Mouse (Mus musculus) forebrain, embryonic 11.5 days (tissue): ENCODE data around the gene Wbp11. TPM values are rescaled to one million over a fixed set of nuclear protein-coding genes. Genes with fewer than 3 reads are reported as not detected.
A peak's percentile ranks its signal among the peaks of the same experiment; 100 is the strongest.

Source experiments
- ATAC-seq: fragments of 200-750 bp; cut with Nextera tagmentation; replicated peaks from 2 replicates; pipeline ENCODE4 v1.8.0; 2017; ENCODE audit warnings: moderate TSS enrichment; ENCODE audit not compliant: low FRiP score
- DNase-seq: peaks from one replicate; pipeline ENCODE4 v3.0.0-alpha.2; 2017; ENCODE audit warnings: low spot score
- H3K27ac ChIP-seq: fragments of 300-500 bp; sonication (generic); 2 replicates; pipeline ENCODE4 v1.5.1; 2014; ENCODE audit warnings: low read depth, low read length
- H3K27me3 ChIP-seq: fragments of 300-500 bp; sonication (generic); 2 replicates; pipeline ENCODE4 v1.6.1; 2014; ENCODE audit warnings: mild to moderate bottlenecking, low read length, mixed read lengths; ENCODE audit not compliant: control insufficient read depth, insufficient read depth
- H3K36me3 ChIP-seq: fragments of 300-500 bp; sonication (generic); 2 replicates; pipeline ENCODE4 v1.6.1; 2014; ENCODE audit warnings: mild to moderate bottlenecking, low read length, moderate library complexity, mixed read lengths; ENCODE audit not compliant: control insufficient read depth, insufficient read depth
- H3K4me1 ChIP-seq: fragments of 300-500 bp; sonication (generic); replicated peaks from 2 replicates; pipeline ENCODE4 v1.6.1; 2014; ENCODE audit warnings: low read length, mixed read lengths; ENCODE audit not compliant: control insufficient read depth, insufficient read depth
- H3K4me2 ChIP-seq: fragments of 300-500 bp; sonication (generic); 2 replicates; pipeline ENCODE4 v1.6.1; 2014; ENCODE audit warnings: low read depth, mild to moderate bottlenecking, low read length, moderate library complexity, mixed read lengths; ENCODE audit not compliant: severe bottlenecking
- H3K4me3 ChIP-seq: fragments of 300-500 bp; sonication (generic); 2 replicates; pipeline ENCODE4 v1.5.1; 2014; ENCODE audit warnings: low read depth, low read length
- H3K9ac ChIP-seq: fragments of 300-500 bp; sonication (generic); 2 replicates; pipeline ENCODE4 v1.6.1; 2014; ENCODE audit warnings: low read length
- H3K9me3 ChIP-seq: fragments of 300-500 bp; sonication (generic); 2 replicates; pipeline ENCODE4 v1.6.1; 2016; ENCODE audit warnings: low read length, mixed read lengths; ENCODE audit not compliant: control insufficient read depth
- WGBS: fragments of 180-500 bp; shearing (Covaris S2); extraction: QIAGEN DNeasy Blood & Tissue Kit; methylation state at CpG from one replicate; pipeline ENCODE4 v1.1.7; 2014; 5-methylcytosine and 5-hydroxymethylcytosine counted together
- polyA plus RNA-seq: library from polyadenylated mRNA; unstranded; fragments of >200 nt; fragmentation: Nextera tagmentation; extraction: Ambion mirVana; gene quantifications from 2 replicates; pipeline ENCODE4 v1.2.1, GENCODE M21; 2014

The Wbp11 gene
- polyA plus RNA-seq, 1 experiment from 2014 or later: 191 TPM

DNA sequence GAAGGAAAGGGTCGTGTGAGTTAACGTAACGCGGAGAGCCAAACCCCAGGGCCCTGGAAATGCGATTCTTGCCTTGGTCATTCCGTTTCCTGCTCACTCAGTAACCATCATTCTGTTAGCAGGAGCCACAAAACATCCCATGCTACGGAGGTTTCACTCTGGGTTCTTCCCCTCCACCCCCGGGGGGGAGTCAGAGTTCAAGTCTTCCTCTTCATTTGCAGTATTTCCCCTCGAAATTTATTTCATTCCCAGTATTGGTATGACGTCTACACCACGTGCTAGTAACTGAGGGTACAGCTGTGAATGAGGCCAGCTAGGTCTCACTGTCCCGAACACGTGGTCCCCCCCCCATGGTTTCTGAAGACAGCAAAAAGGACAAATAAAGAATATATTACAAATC, 18.4 kb downstream of the Wbp11 start:
- H3K9ac ChIP-seq: no peak overlapping the region
- H3K4me3 ChIP-seq: no peak overlapping the region
- H3K27me3 ChIP-seq: no peaks in the 10 kb centered on the region
- H3K36me3 ChIP-seq: peaks cover 3% of the 10 kb centered on the region; the same call in 1 of the 2 replicates
- DNase-seq (no peak), ATAC-seq (no peak)
- no peak overlapping the region for H3K27ac ChIP-seq
- peaks cover 7% of the 10 kb centered on the region for H3K4me1 ChIP-seq
- 83% methylated on average over 13 of the region's 13 CpGs for WGBS
- H3K4me2 ChIP-seq: peak overlapping the region; percentile 85; the same call in 1 of the 2 replicates
- no peaks in the 10 kb centered on the region for H3K9me3 ChIP-seq

GRCm38 (mm10) chr6:136809077-136809476, 19.0 kb downstream of the Wbp11 start:
- H3K4me3 ChIP-seq: peak overlapping the region; percentile 73
- no peaks in the 10 kb centered on the region for H3K9me3 ChIP-seq
- H3K27ac ChIP-seq: no peak overlapping the region
- no peaks in the 10 kb centered on the region for H3K27me3 ChIP-seq
- no peaks in the 10 kb centered on the region; the same call in 1 of the 2 replicates for H3K36me3 ChIP-seq
- 36% methylated on average over 14 of the region's 14 CpGs for WGBS
- ATAC-seq (no peak), DNase-seq (no peak)
- peak overlapping the region; percentile 85 for H3K4me2 ChIP-seq
- peak overlapping the region; percentile 65 for H3K9ac ChIP-seq
- H3K4me1 ChIP-seq: peaks cover 7% of the 10 kb centered on the region

DNA sequence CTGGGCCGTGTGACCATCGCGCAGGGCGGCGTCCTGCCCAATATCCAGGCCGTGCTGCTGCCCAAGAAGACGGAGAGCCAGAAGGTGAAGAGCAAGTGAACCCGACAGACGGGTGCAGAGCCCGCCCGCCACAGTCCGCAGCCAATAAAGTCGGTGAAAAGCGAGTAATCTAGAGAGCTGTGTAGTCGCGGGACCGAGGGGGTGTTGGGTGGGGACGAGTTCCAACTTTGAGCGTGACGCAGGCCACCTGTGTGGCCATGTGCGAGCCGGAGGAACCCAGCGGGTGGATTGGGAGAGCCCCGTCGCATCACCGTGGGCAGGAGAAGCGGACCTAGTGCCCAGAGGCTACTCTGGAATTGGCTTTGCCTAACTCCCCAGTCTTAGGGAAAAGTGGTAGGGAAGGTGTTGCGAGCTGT, 19.4 kb downstream of the Wbp11 start:
- Histone ChIP-seq H3K27ac (no peak overlapping the region), H3K27me3 (no peaks in the 10 kb centered on the region), H3K36me3 (no peaks in the 10 kb centered on the region; the same call in 1 of the 2 replicates), H3K9me3 (no peaks in the 10 kb centered on the region), H3K4me3 (peak overlapping the region; percentile 73), H3K4me1 (peaks cover 7% of the 10 kb centered on the region), H3K9ac (peak overlapping the region; percentile 65), H3K4me2 (peak overlapping the region; percentile 85)
- WGBS: under 1% methylated on average over 28 of the region's 28 CpGs
- ATAC-seq: peak; percentile 8
- DNase-seq: peak; percentile 62

DNA sequence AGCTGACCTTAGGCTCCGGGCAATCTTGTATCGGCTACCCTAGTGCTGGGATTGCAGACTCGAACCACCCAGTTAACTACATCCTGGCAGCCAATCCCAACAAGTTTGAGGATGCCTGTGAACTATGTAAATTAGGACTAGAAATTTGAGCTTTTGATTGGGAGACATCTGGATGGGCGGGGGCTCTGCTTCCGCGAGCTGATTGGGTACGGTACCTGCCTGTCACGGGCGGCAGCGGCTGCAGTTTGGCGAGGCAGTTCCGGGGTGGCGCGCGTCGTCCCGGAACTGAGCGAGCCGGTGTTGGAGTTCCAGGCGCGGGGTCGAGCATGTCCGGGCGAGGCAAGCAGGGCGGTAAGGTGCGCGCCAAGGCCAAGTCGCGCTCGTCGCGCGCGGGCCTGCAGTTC, 20.0 kb downstream of the Wbp11 start, which contains the start of gene H2afj:
TSS of gene H2afj (plus strand) at position 231 of the 404 bp plus-strand sequence.
- ATAC-seq (peak; percentile 86), DNase-seq (peak; percentile 97)
- WGBS: 0% methylated on average over 34 of the region's 34 CpGs
- Histone ChIP-seq H3K27me3 (no peaks in the 10 kb centered on the region), H3K4me3 (peak within 1 kb of the TSS; percentile 73), H3K9ac (peak within 1 kb of the TSS; percentile 65), H3K9me3 (no peaks in the 10 kb centered on the region), H3K36me3 (no peaks in the 10 kb centered on the region; the same call in 1 of the 2 replicates), H3K4me2 (peak within 1 kb of the TSS; percentile 85), H3K4me1 (peaks cover 7% of the 10 kb centered on the region), H3K27ac (no peak within 1 kb of the TSS)

DNA sequence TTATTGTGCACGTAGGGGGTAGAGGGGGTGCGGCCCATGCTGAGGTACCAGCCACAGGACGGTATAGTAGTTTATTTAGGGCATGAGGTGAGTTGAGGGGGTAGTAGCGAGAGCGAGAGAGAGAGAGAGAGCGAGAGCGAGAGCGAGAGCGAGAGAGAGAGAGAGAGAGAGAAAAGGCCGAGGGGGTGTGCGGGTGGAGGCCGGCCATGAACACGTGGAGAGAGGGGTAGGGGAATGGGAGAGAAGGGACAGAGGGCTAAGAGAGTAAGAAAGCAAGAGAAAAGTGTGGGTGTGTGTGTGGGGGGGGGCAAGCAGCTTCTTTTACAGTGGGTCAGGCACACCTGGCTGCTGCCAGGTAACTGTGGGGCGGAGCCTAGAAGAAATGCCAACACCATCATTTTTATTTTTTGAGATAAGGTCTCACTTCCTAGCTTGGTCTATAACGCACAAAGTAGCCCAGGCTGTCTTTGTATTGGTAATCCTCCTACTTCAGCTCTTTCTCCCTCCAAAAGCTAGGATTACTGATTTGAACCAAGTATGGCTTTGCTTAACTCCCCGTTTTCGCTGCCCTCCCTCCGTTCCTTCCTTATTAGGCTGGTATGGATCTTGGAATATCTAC, 20.5 kb downstream of the Wbp11 start:
- Histone ChIP-seq H3K9me3 (no peaks in the 10 kb centered on the region), H3K27me3 (no peaks in the 10 kb centered on the region), H3K36me3 (no peaks in the 10 kb centered on the region; the same call in 1 of the 2 replicates), H3K27ac (no peak overlapping the region), H3K9ac (peak overlapping the region; percentile 16; the same call in 1 of the 2 replicates), H3K4me3 (peak overlapping the region; percentile 73), H3K4me1 (peaks cover 7% of the 10 kb centered on the region), H3K4me2 (peak overlapping the region; percentile 85)
- DNase-seq (no peak), ATAC-seq (peak; percentile 0; the same call in 1 of the 2 replicates)
- WGBS: 29% methylated on average over 18 of the region's 18 CpGs

DNA sequence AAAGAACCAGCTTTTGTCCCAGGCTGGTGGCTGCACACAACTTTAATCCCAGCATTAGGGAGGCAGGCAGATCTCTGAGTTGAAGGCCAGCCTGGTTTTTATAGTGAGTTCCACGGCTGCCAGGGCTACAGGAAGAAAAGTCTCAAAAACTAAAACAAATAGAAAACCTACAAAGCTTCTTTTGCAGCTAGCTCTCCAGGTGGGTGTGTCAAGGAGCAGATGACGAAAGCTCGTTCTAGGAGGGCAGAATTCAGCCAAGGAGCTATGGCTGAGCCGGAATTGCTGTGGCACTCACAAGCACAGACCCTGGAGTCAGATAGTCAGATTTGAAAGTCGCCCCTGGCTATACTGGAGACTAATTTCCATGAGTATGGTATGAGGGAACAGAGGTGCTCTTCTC, 21.2 kb downstream of the Wbp11 start:
- WGBS: 72% methylated on average over 5 of the region's 5 CpGs
- Histone ChIP-seq H3K27me3 (no peaks in the 10 kb centered on the region), H3K4me2 (no peak overlapping the region; the same call in 1 of the 2 replicates), H3K9me3 (no peaks in the 10 kb centered on the region), H3K4me3 (no peak overlapping the region), H3K36me3 (no peaks in the 10 kb centered on the region; the same call in 1 of the 2 replicates), H3K9ac (no peak overlapping the region), H3K4me1 (peaks cover 7% of the 10 kb centered on the region), H3K27ac (no peak overlapping the region)
- ATAC-seq (no peak), DNase-seq (no peak)

- ATAC-seq: no peak
Observed at GRCm38 (mm10) chr6:136805409-136805775, 22.6 kb downstream of the Wbp11 start.

DNA sequence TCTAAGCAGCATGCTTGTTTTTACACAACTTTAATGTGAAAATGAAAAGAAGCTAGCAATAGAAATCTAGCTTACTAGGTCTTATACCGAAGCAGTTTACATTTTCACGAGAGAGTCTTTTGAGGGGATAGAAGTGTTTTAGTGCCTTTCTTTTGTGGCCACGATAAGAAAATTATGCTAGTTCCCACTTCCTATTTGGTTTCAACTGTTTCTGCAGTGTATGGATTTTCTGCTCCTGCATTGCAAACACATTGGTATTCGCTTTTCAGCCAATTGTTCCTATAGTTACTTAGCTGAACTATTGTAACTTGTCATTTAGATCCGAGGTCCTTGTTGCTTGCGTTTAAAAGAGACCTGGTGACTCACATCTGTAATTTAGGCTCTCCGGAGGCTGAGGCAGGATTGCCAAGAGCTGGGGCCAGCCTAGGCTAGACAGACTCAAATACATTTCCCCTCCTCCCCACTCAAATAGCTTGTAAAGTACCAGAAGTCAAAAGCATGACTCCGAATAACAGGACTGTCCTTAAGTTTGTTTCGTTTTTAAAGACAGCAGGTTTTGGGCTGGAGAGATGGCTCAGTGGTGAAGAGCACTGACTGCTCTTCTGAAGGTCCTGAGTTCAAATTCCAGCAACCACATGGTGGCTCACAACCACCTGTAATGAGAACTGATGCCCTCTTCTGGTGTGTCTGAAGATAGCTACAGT, 23.2 kb downstream of the Wbp11 start:
- Histone ChIP-seq H3K4me3 (peak overlapping the region; percentile 67), H3K36me3 (no peaks in the 10 kb centered on the region), H3K9ac (peak overlapping the region; percentile 98; the same call in 1 of the 2 replicates), H3K27ac (peak overlapping the region; percentile 100), H3K4me1 (peaks cover 7% of the 10 kb centered on the region), H3K9me3 (no peaks in the 10 kb centered on the region), H3K27me3 (no peaks in the 10 kb centered on the region), H3K4me2 (peak overlapping the region; percentile 77; the same call in 1 of the 2 replicates)
- 39% methylated on average over 9 of the region's 9 CpGs for WGBS
- DNase-seq (no peak), ATAC-seq (no peak)

More at GRCm38 (mm10) chr6:136805409-136805775, 22.6 kb downstream of the Wbp11 start:
- H3K27me3 ChIP-seq: no peaks in the 10 kb centered on the region
- peaks cover 7% of the 10 kb centered on the region for H3K4me1 ChIP-seq
- WGBS: 83% methylated on average over 1 of the region's 1 CpGs
- no peak overlapping the region for H3K9ac ChIP-seq
- H3K4me2 ChIP-seq: no peak overlapping the region
- no peak overlapping the region for H3K27ac ChIP-seq
- H3K9me3 ChIP-seq: no peaks in the 10 kb centered on the region
- no peak for DNase-seq
- H3K4me3 ChIP-seq: no peak overlapping the region
- H3K36me3 ChIP-seq: no peaks in the 10 kb centered on the region
